Mouse (Mus musculus) MEL (cell line): ENCODE results near the gene Nob1. TPM values are rescaled to one million over a fixed set of nuclear protein-coding genes. Genes with fewer than 3 reads are reported as not detected.

Experiments used
- DNase-seq: peaks from one replicate; pipeline ENCODE4 v3.0.0; 2011; ENCODE audit warnings: low read depth, low spot score
- H3K27ac ChIP-seq: 2 replicates; pipeline ENCODE4 v1.5.1; 2012; ENCODE audit warnings: low read depth, mild to moderate bottlenecking, control low read depth, low read length, moderate library complexity; ENCODE audit not compliant: control insufficient read depth
- H3K27me3 ChIP-seq, 2 experiments: fragments of 150-350 bp in 1 of 2; sonication (generic) in 1 of 2; 2 replicates each; pipeline ENCODE4 v1.6.1; 2012; ENCODE audit warnings: low read length in 2 of 2, mild to moderate bottlenecking in 2 of 2, improper control_type of control experiment in 1 of 2, moderate library complexity in 1 of 2; ENCODE audit not compliant: insufficient read depth in 2 of 2, control insufficient read depth in 1 of 2
- H3K36me3 ChIP-seq, 2 experiments: 2 replicates each; pipeline ENCODE4 v1.6.1; 2012 to 2014; ENCODE audit warnings: low read length in 2 of 2, improper control_type of control experiment in 1 of 2, inconsistent platforms in 1 of 2, mild to moderate bottlenecking in 1 of 2; ENCODE audit not compliant: insufficient read depth in 2 of 2, control insufficient read depth in 1 of 2
- H3K4me1 ChIP-seq, 2 experiments: fragments of 150-350 bp in 1 of 2; sonication (generic) in 1 of 2; 2 replicates each; pipeline ENCODE4 v1.6.1; 2012; ENCODE audit warnings: low read length in 2 of 2, improper control_type of control experiment in 1 of 2, mild to moderate bottlenecking in 1 of 2; ENCODE audit not compliant: insufficient read depth in 2 of 2, control insufficient read depth in 1 of 2
- H3K4me3 ChIP-seq, 2 experiments: fragments of 150-350 bp in 1 of 2; sonication (generic) in 1 of 2; 2 replicates each; pipeline ENCODE4 v1.5.1; 2012; ENCODE audit warnings: low read depth in 2 of 2, low read length in 2 of 2, mild to moderate bottlenecking in 2 of 2, moderate library complexity in 2 of 2, control low read depth in 1 of 2, improper control_type of control experiment in 1 of 2; ENCODE audit not compliant: control insufficient read depth in 1 of 2, insufficient read depth in 1 of 2
- H3K79me2 ChIP-seq: 2 replicates; pipeline ENCODE4 v1.6.1; 2012; ENCODE audit warnings: mild to moderate bottlenecking, low read length, moderate library complexity; ENCODE audit not compliant: control insufficient read depth, poor library complexity, insufficient read depth
- H3K9ac ChIP-seq: 2 replicates; pipeline ENCODE4 v1.6.1; 2012; ENCODE audit warnings: low read depth, mild to moderate bottlenecking, control low read depth, low read length, moderate library complexity; ENCODE audit not compliant: control insufficient read depth, poor library complexity, severe bottlenecking
- H3K9me3 ChIP-seq: fragments of 150-350 bp; sonication (generic); replicated peaks from 2 replicates; pipeline ENCODE4 v1.6.1; 2012; ENCODE audit warnings: mild to moderate bottlenecking, low read length, improper control_type of control experiment, moderate library complexity; ENCODE audit not compliant: insufficient read depth
- CHD1 ChIP-seq: IDR thresholded peaks from 2 replicates; pipeline ENCODE4 v1.6.1; 2012; ENCODE audit warnings: low read depth, mild to moderate bottlenecking, inconsistent platforms, low read length, improper control_type of control experiment
- HCFC1 ChIP-seq: IDR thresholded peaks from 2 replicates; pipeline ENCODE4 v1.6.1; 2012; ENCODE audit warnings: low read depth, mild to moderate bottlenecking, inconsistent platforms, low read length, improper control_type of control experiment, moderate library complexity
- MAX ChIP-seq: IDR thresholded peaks from 2 replicates; pipeline ENCODE4 v1.6.1; 2011; ENCODE audit warnings: low read length, improper control_type of control experiment
- MYB ChIP-seq: IDR thresholded peaks from 2 replicates; pipeline ENCODE4 v1.6.1; 2011; ENCODE audit warnings: mild to moderate bottlenecking, low read depth, low read length, improper control_type of control experiment
- MYC ChIP-seq: IDR thresholded peaks from 2 replicates; pipeline ENCODE4 v1.6.1; 2011; ENCODE audit warnings: low read depth, mild to moderate bottlenecking, low read length, improper control_type of control experiment, moderate library complexity
- POLR2A ChIP-seq, 2 experiments: IDR thresholded peaks; 2 replicates each; pipeline ENCODE4 v1.6.1; 2011 to 2012; ENCODE audit warnings: low read length in 2 of 2, mild to moderate bottlenecking in 2 of 2, control low read depth in 1 of 2, improper control_type of control experiment in 1 of 2, low read depth in 1 of 2, moderate library complexity in 1 of 2; ENCODE audit not compliant: control insufficient read depth in 1 of 2, insufficient read depth in 1 of 2, poor library complexity in 1 of 2
- POLR2AphosphoS2 ChIP-seq: IDR thresholded peaks from 2 replicates; pipeline ENCODE4 v1.6.1; 2011; ENCODE audit warnings: low read length, improper control_type of control experiment
- RCOR1 ChIP-seq: IDR thresholded peaks from 2 replicates; pipeline ENCODE4 v1.6.1; 2012; ENCODE audit warnings: low read depth, mild to moderate bottlenecking, inconsistent platforms, low read length, improper control_type of control experiment
- TAL1 ChIP-seq: IDR thresholded peaks from 2 replicates; pipeline ENCODE4 v1.6.1; 2012; ENCODE audit warnings: mild to moderate bottlenecking, inconsistent platforms, low read length, moderate library complexity, mixed read lengths
- polyA plus RNA-seq, 2 experiments: library from polyadenylated mRNA; stranded (reverse) in 1 of 2; unstranded in 1 of 2; fragments of >175 nt in 1 of 2; fragments of >200 nt in 1 of 2; gene quantifications; 2 replicates each; pipeline versions ENCODE4 v1.2.1 to v1.2.4; 2012; ENCODE audit warnings: low replicate concordance in 2 of 2, low read depth in 1 of 2; ENCODE audit not compliant: insufficient read length in 2 of 2, insufficient read depth in 1 of 2, missing spikeins in 1 of 2
- total RNA-seq: library from RNA; depleted of rRNA; stranded (reverse); fragments of 300-350 nt; gene quantifications from 2 replicates; pipeline ENCODE4 v1.2.3, GENCODE M21; 2012

The Nob1 gene
- total and polyA plus RNA-seq, 3 experiments = 125 to 200 (median 144) TPM

DNA sequence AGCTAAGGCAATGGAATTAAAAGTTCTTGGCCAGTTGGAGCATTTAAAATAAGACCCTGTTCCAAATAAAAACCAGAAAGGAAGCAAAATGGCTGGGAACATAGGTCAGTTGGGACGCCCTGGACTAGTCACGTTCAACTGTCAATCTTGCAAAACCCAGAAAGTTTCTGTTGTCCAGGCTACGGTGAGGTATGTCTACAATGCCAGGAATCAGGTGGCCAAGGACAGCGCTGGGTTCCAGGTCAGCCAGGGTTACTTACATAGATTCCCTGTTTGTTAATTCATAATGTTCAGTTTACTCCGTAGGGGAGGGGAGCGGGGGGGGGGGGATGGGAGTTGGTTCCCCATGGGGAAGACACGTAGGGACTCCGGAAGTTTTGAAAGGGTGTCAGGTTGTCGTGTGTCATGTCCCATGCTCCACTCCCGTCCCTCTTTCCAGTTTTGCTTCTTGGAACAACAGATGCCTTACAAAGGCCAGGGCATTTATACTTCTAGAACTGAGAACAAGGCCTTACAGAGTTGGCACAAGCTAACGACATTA is 10.6 kb upstream of the Nob1 start:
- Histone ChIP-seq H3K9ac (peak overlapping the region; percentile 97), H3K27me3 (peaks cover 0 to 5% of the 10 kb centered on the region in 2 experiments; a peak in 1 of 4 replicates), H3K27ac (peak overlapping the region; percentile 90), H3K4me3 (peak overlapping the region; percentile 72 to 91), H3K9me3 (no peaks in the 10 kb centered on the region), H3K36me3 (peaks cover 0 to 11% of the 10 kb centered on the region in 2 experiments; a peak in 2 of 4 replicates), H3K79me2 (peaks cover 6% of the 10 kb centered on the region; the same call in 1 of the 2 replicates), H3K4me1 (peaks cover 3 to 14% of the 10 kb centered on the region in 2 experiments)
- TF ChIP-seq POLR2A (IDR thresholded peaks at IDR 0.05; ENCODE audit: control insufficient read depth in 1 of 2, insufficient read depth in 1 of 2, low read depth in 1 of 2, low read length in 2 of 2, poor library complexity in 1 of 2) (no peak), MAX (peak; percentile 8; the same call in 1 of the 2 replicates)
- no peak for DNase-seq

GRCm38 (mm10) chr8:107430821-107431220 is 6.0 kb upstream of the Nob1 start:
- Histone ChIP-seq H3K27ac (no peak overlapping the region), H3K27me3 (peaks cover 4 to 8% of the 10 kb centered on the region in 2 experiments; a peak in 3 of 4 replicates), H3K36me3 (peaks cover 0 to 3% of the 10 kb centered on the region in 2 experiments; a peak in 1 of 4 replicates), H3K79me2 (no peaks in the 10 kb centered on the region), H3K9ac (no peak overlapping the region)
- no peak for TF ChIP-seq HCFC1
- TF ChIP-seq MYC = no peak
- TF ChIP-seq, all 39 proteins: peak for 0
- Histone ChIP-seq H3K4me1 (peaks cover 0 to 3% of the 10 kb centered on the region in 2 experiments; a peak in 2 of 4 replicates), H3K4me3 (no peak overlapping the region), H3K9me3 (no peaks in the 10 kb centered on the region)
- no peak for DNase-seq

GRCm38 (mm10) chr8:107425230-107425597 is 363 bp upstream of the Nob1 start:
- H3K9me3 ChIP-seq = no peaks in the 10 kb centered on the region
- H3K4me3 ChIP-seq = peak overlapping the region; percentile 28 to 37
- H3K4me1 ChIP-seq = peaks cover 6 to 22% of the 10 kb centered on the region in 2 experiments
- peaks cover 3% of the 10 kb centered on the region in 2 experiments; a peak in 3 of 4 replicates for H3K27me3 ChIP-seq
- H3K36me3 ChIP-seq = peaks cover 14 to 25% of the 10 kb centered on the region in 2 experiments
- peaks cover 38% of the 10 kb centered on the region for H3K79me2 ChIP-seq
- peak; percentile 91 for TF ChIP-seq RCOR1
- TF ChIP-seq TAL1 = peak; percentile 69
- TF ChIP-seq POLR2AphosphoS2 = no peak
- H3K9ac ChIP-seq = peak overlapping the region; percentile 36; the same call in 1 of the 2 replicates
- no peak overlapping the region for H3K27ac ChIP-seq
- DNase-seq = no peak

- no peaks in the 10 kb centered on the region for H3K9me3 ChIP-seq
- H3K27ac ChIP-seq = peak overlapping the region; percentile 48
- peaks cover 22 to 25% of the 10 kb centered on the region in 2 experiments for H3K36me3 ChIP-seq
- H3K4me3 ChIP-seq = peak overlapping the region; percentile 78 to 92
- no peak for DNase-seq
- H3K79me2 ChIP-seq = peaks cover 40% of the 10 kb centered on the region
- peaks cover 6 to 22% of the 10 kb centered on the region in 2 experiments for H3K4me1 ChIP-seq
- TF ChIP-seq CHD1 (0 out of 2 replicates have a peak, but pooled peaks have one; percentile 65), MYB (no peak)
- H3K27me3 ChIP-seq = peaks cover 0 to 3% of the 10 kb centered on the region in 2 experiments; a peak in 2 of 4 replicates
- H3K9ac ChIP-seq = peak overlapping the region; percentile 82
Measured at GRCm38 (mm10) chr8:107424176-107424575, 675 bp downstream of the Nob1 start.
